8 mouse cellular contexts compared by ENCODE assay signal in the genomic region with DNA sequence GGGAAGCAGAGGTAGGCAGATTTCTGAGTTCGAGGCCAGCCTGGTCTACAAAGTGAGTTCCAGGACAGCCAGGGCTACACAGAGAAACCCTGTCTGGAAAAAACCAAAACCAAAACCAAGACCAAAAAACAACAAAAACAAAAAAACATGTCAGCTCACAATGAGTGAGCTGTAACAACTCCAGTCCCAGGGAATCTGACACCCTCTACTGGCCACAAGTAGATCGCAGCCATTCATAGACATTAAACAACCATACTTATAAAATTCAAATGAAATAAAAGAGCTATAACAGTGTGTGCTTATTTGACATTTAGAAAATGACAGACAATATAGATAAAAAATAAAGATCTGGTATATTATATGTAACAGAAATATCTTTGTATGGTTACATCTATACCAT. TPM values are rescaled to one million over a fixed set of nuclear protein-coding genes. Genes with fewer than 3 reads are reported as not detected.
DNase-seq lines count a peak whose midpoint lies in the region; ATAC-seq and TF ChIP-seq lines count a peak whose summit lies in the region.

No protein-coding gene starts in this region.

- no peak overlapping the region for H3K4me3 ChIP-seq in cerebellum, adult 2 months (replicated peaks; ENCODE audit: insufficient read depth, low read depth, low read length)
- H3K4me3 ChIP-seq in liver, embryonic 12.5 days = no peak overlapping the region
- H3K4me3 ChIP-seq in lung, adult 2 months (replicated peaks; ENCODE audit: extremely low read depth, low read depth, low read length) = no peak overlapping the region

- H3K27ac ChIP-seq in cerebellum, adult 2 months (ENCODE audit: insufficient read depth, low read length) = no peak overlapping the region
- no peak overlapping the region for H3K27ac ChIP-seq in liver, embryonic 12.5 days

- H3K4me1 ChIP-seq in cerebellum, adult 2 months (ENCODE audit: control insufficient read depth, insufficient read depth, low read length) = no peaks in the 10 kb centered on the region
- H3K4me1 ChIP-seq in liver, embryonic 12.5 days = no peaks in the 10 kb centered on the region
- no peaks in the 10 kb centered on the region for H3K4me1 ChIP-seq in lung, adult 2 months (ENCODE audit: control insufficient read depth, insufficient read depth, low read length)

- 87% methylated on average over 2 of the region's 2 CpGs for WGBS in cerebellum, adult 2 months
- 77% methylated on average over 2 of the region's 2 CpGs for WGBS in liver, embryonic 12.5 days (ENCODE audit: insufficient replicate concordance)
- 92% methylated on average over 2 of the region's 2 CpGs for WGBS in lung, adult 2 months

- peak; percentile 26 to 45 for DNase-seq in cerebellum, postnatal 14 days
- DNase-seq in cerebellum, adult 2 months = no peak
- DNase-seq in liver = peak; percentile 38
- DNase-seq in brain, adult 2 months (ENCODE audit: low read depth, low spot score) = peak; percentile 43
- peak; percentile 23 for DNase-seq in lung, adult 2 months
- peak; percentile 48 for DNase-seq in thymus, postnatal 25 days
- no peak for DNase-seq in layer of hippocampus, postnatal 14 days (ENCODE audit: low spot score in 2 of 2)

- peaks cover 87% of the 10 kb centered on the region for H3K36me3 ChIP-seq in liver, embryonic 12.5 days

- TF ChIP-seq POLR2A in cerebellum, adult 2 months (IDR thresholded peaks at IDR 0.05; ENCODE audit: borderline replicate concordance, insufficient read depth, low read length) = no peak
- TF ChIP-seq POLR2A in lung, adult 2 months (IDR thresholded peaks at IDR 0.05; ENCODE audit: borderline replicate concordance, extremely low read depth, low read depth, low read length) = no peak

- TF ChIP-seq CTCF in cerebellum, adult 2 months (IDR thresholded peaks at IDR 0.05; ENCODE audit: borderline replicate concordance, insufficient read depth, low read depth, low read length) = no peak; the same call in 1 of the 2 replicates
- peak; percentile 11; the same call in 1 of the 2 replicates for TF ChIP-seq CTCF in lung, adult 2 months (IDR thresholded peaks at IDR 0.05; ENCODE audit: insufficient read depth, low read length)

- no peaks in the 10 kb centered on the region for H3K9me3 ChIP-seq in liver, embryonic 12.5 days (replicated peaks)

- ATAC-seq in liver, embryonic 12.5 days = no peak

- no peaks in the 10 kb centered on the region for H3K27me3 ChIP-seq in cerebellum, adult 2 months (ENCODE audit: control insufficient read depth, insufficient read depth, low read length)
- no peaks in the 10 kb centered on the region for H3K27me3 ChIP-seq in liver, embryonic 12.5 days (replicated peaks)

- H3K9ac ChIP-seq in liver, embryonic 12.5 days = no peak overlapping the region

- H3K4me2 ChIP-seq in liver, embryonic 12.5 days = no peak overlapping the region

RNA-seq across cellular contexts. Expression of gene Nemf, which starts 23.4 kb away (rescaled TPM):
- polyA plus RNA-seq in cerebellum, adult 2 months (2012; rRNA removed) = 42.6 and 43.8 TPM in 2 replicates
- polyA plus RNA-seq in liver, embryonic 12.5 days (2016; fragmentation: Nextera tagmentation; extraction: Ambion mirVana) = 56.5 and 57.3 TPM in 2 replicates
- polyA plus RNA-seq in lung, adult 2 months (2012; rRNA removed) = 3.2 and 6.4 TPM in 2 replicates
- 10 to 100 TPM; 41.5 to 43.0 TPM for total RNA-seq in layer of hippocampus, postnatal 14 days (2021)

RNA-seq across cellular contexts. Expression of gene Klhdc2, which starts 37.1 kb away (rescaled TPM):
- 150 and 158 TPM in 2 replicates for polyA plus RNA-seq in cerebellum, adult 2 months (2012; rRNA removed)
- 122 and 123 TPM in 2 replicates for polyA plus RNA-seq in liver, embryonic 12.5 days (2016; fragmentation: Nextera tagmentation; extraction: Ambion mirVana)
- 29.5 and 37.5 TPM in 2 replicates for polyA plus RNA-seq in lung, adult 2 months (2012; rRNA removed)
- total RNA-seq in layer of hippocampus, postnatal 14 days (2021) = 100 to 1,000 TPM; 119 to 124 TPM

RNA-seq across cellular contexts. Expression of gene Arf6, which starts 38.4 kb away (rescaled TPM):
- 67.3 and 67.6 TPM in 2 replicates for polyA plus RNA-seq in cerebellum, adult 2 months (2012; rRNA removed)
- 81.1 and 83.3 TPM in 2 replicates for polyA plus RNA-seq in liver, embryonic 12.5 days (2016; fragmentation: Nextera tagmentation; extraction: Ambion mirVana)
- 164 and 217 TPM in 2 replicates for polyA plus RNA-seq in lung, adult 2 months (2012; rRNA removed)
- total RNA-seq in layer of hippocampus, postnatal 14 days (2021) = 10 to 100 TPM; 52.7 to 54.7 TPM

RNA-seq across cellular contexts. Expression of gene Gm9887, which starts 38.7 kb away (rescaled TPM):
- polyA plus RNA-seq in cerebellum, adult 2 months (2012; rRNA removed) = 0.33 and 0.61 TPM in 2 replicates
- polyA plus RNA-seq in liver, embryonic 12.5 days (2016; fragmentation: Nextera tagmentation; extraction: Ambion mirVana) = 2.1 and 2.3 TPM in 2 replicates
- 2.3 and 5.2 TPM in 2 replicates for polyA plus RNA-seq in lung, adult 2 months (2012; rRNA removed)
- 1 to 10 TPM in 1 of 2 experiments, under 1 TPM in 1; 0.58 to 1.1 TPM for total RNA-seq in layer of hippocampus, postnatal 14 days (2021)

Comparison
In these comparisons a context has a peak if more than half of its experiments do, and no peak if none do; other contexts are left out.
1. DNase-seq: peak in cerebellum, postnatal 14 days (2 of 2), liver (single experiment), brain, adult 2 months (single experiment), lung, adult 2 months (single experiment) and thymus, postnatal 25 days (single experiment); none in cerebellum, adult 2 months (0 of 2) and layer of hippocampus, postnatal 14 days (0 of 2).